Mouse (Mus musculus) urinary bladder, adult 18-20 months (tissue): ENCODE data around the gene Sowaha.
A peak's percentile ranks its signal among the peaks of the same experiment; 100 is the strongest.

ENCODE experiments used
- DNase-seq, 2 experiments: peaks; one replicate each; pipeline ENCODE4 v3.0.0; 2022; ENCODE audit warnings: low spot score in 2 of 2, mixed read lengths in 2 of 2

The Sowaha gene

GRCm38 (mm10) chr11:53475620-53476019, 4.5 kb downstream of the Sowaha start:
- no peak for DNase-seq

GRCm38 (mm10) chr11:53472709-53473108, 7.4 kb downstream of the Sowaha start:
- no peak for DNase-seq

DNA sequence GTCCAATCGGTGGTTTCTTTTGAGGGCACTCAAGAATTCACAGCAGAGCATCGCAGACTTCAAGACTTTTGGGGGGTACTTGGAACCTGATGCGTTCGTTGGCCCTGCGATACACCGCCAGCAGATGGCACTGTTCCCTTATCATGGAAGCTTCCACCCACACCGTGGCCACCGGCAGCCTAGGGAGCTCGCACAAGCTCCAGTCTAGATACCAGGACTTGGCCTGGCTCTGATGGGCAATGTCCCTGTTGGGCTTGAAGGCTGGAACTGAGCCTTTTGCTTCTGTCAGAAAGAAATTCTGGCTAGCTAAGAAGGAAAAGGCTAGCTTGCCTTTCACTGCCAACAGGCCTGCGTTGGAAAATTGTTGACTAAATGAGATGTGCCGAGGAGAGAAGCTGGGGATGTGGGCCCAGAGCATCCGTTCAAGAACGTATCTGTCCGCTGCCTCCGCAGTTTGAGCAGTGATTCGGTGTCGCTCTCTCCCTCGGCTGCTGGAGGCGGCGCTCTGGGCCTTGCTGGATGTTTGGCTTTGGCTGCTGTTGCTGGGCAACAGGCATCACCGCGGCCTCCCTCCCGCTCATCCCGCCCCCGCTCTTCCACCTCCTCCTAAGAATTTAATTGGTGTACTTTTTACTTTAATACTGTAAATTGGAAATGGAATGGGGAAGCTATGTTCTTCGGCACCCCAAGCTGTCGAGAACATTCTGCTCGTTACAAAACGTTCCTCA, 9.9 kb downstream of the Sowaha start, which contains the start of gene Gm9837:
TSS of gene Gm9837 (minus strand) at position 512 of the 728 bp plus-strand sequence.
- DNase-seq: peak; percentile 74 to 79

DNA sequence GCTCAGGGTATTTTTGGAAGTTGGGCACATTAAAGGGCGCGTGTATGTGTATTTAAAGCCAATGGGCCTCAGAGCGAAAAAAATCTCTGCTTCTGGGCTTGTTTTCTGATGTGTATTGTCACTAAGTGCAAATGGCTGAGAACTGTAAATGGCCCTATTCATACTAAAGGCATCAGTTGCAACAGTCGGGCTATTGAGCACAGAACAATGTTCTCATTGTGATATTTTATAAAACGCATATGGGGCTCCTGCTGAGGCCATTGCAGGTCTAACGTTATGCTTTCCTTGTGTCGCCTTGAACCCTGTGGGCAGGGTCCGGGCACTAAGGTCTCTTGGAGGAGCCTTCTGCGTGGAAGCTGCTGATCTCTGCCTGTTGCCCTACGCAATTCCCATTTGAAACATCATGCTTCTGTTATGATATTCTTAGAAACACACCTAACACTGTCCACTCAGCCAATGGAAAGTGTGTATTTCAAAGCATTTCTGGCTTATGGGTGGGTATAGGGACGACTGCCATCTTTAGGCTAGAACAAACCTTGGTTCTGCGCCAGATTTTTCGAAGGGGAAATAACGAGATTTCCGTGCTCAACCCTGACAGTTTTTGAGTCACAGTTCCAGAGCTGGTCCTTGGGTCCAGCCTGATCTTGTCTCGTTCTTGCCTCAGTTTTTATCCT, 10.6 kb downstream of the Sowaha start:
- DNase-seq: no peak

GRCm38 (mm10) chr11:53466231-53466971, 13.7 kb downstream of the Sowaha start:
- no peak for DNase-seq

DNA sequence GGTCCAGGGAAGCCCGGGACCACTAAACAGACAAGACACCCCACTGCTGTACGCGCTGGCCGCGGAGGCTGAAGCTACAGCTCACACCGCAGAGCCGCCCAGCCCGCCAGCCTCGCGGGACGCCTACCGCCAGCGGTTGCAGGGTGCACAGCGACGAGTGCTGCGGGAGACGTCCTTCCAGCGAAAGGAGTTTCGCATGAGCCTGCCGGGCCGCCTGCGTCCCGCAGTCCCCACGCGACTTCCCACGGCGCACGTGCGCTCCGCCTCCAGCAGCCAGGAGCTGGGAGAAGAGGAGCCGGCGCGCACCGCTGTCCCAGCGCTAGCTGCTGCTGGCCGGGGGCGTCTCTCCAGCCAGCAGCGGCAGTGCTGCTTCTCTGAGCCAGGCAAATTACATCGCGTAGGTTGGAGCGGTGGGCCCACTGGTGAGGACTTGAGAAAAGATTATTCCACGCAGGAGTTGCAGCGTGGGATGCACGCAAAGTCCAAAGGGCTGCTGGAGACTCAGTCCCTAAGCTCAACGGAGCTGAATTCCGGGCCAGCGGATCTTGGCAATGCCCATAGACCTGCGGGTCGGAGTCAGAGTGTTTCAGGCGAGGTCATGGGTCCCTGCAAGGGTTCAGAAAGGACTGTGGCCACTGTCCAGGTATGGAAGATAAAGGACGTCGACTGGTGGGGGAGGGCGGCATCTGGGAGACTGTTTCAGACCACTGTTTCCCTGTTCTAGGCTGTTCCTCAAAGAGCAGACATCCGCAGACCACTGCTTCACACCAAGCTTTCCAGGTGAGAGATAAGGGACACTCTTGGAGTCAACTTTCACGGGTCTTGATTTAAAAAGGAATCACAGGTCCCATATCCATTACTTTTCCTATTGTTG, 16.3 kb downstream of the Sowaha start:
- no peak for DNase-seq

- DNase-seq: no peak
These were observed 18.3 kb downstream of the Sowaha start for GRCm38 (mm10) chr11:53461727-53462126.

GRCm38 (mm10) chr11:53460192-53460591, 19.9 kb downstream of the Sowaha start:
- no peak for DNase-seq

- no peak for DNase-seq
These were observed 21.1 kb downstream of the Sowaha start for GRCm38 (mm10) chr11:53458996-53459395.

DNA sequence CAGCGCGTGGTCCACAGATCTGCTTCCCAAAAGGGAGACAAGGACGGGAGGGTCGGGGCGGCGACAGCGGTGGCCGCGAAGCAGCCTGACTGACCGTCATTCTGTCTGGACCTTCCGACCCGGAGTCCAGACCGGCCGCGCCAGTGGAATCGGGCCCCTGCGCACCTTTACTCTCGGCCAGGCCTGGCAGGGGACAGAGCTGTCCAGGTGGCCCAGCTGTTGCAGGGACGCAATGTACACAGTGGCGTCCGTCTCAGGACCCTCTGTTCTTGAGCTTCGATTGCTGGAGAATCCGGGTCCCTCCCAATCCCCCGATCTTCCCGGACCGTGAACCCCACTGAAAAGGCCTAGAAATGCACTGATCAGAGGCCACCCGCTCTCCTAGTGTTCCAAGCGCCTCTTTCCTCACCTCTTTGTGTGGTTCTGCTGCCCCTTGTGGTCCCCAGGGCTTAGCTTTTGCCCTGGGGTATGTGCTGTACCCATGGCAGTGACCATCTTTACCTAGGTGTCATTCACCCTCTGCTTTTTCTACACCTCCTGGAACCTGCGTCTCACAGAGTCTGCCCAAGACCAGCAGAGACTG, 22.6 kb downstream of the Sowaha start:
- no peak for DNase-seq

- DNase-seq: peak; percentile 60 to 69
These were observed 23.4 kb downstream of the Sowaha start, which contains the start of the genes Gm10447 and Shroom1 for GRCm38 (mm10) chr11:53456474-53457371. Gm10447 (minus strand) TSS chr11:53457110. Shroom1 (plus strand) TSS chr11:53457205.

DNA sequence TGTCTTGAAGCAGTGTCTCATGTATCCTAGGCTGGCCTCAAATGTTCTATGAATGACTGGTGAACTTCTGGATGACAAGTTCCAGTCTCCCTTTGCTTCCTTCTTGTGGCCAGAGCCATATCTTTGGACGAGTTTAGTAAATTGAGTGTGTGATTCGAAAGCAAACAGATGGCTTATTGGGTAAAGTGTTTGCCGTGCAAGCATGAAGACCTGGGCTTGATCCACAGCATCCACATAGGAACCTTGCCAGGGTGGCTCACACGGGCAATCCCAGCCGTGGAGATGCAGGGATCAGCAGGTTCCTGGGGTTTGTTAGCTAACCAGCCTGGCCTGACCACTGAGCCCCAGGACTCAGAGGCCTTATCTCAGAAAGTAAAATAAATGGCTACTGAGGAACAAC, 27.0 kb downstream of the Sowaha start:
- no peak for DNase-seq

DNA sequence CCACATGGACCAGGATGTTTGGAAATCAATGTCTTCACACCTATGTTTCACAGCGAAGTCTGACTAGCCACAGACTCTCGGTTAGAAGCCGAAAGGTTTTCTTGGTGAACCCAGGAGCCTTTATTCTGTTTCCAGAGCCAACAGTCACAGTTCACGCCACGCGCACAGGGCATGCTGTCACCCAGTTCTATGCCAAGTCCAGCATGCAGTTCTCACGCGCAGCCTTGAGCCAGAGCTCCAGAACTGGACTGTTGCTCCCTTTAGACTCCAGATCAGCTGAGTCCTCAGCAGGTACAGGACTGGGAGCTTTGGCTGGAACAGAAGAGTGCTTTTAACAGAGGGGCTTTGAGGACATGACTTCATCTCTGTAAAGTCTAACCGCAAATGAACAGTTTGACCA, 27.7 kb downstream of the Sowaha start:
- DNase-seq: no peak

DNA sequence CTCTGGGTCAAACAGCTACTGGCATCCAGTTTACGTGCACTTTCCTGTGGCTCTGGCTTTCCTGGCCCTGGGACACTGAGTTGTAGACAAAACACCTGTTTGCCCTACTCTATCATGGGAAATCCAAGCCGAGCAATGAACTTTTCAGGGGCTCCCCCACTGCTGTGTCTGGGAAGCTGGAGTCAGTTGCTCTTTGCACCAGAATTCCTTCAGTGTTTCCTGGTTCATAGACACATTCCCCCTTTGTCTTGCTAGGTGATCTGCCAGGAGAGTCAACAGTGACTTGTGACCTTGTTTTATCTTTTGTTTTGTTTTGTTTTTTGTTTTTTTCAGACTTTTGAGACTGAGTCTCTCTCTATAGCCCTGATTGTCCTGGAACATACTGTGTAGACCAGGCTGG, 28.7 kb downstream of the Sowaha start:
- no peak for DNase-seq

GRCm38 (mm10) chr11:53450070-53450705, 29.9 kb downstream of the Sowaha start:
- no peak for DNase-seq

GRCm38 (mm10) chr11:53448529-53448928, 31.5 kb downstream of the Sowaha start:
- no peak for DNase-seq

- no peak for DNase-seq
These were observed 32.1 kb downstream of the Sowaha start for GRCm38 (mm10) chr11:53447996-53448395.

- no peak for DNase-seq
These were observed 33.9 kb downstream of the Sowaha start for GRCm38 (mm10) chr11:53446183-53446582.

DNA sequence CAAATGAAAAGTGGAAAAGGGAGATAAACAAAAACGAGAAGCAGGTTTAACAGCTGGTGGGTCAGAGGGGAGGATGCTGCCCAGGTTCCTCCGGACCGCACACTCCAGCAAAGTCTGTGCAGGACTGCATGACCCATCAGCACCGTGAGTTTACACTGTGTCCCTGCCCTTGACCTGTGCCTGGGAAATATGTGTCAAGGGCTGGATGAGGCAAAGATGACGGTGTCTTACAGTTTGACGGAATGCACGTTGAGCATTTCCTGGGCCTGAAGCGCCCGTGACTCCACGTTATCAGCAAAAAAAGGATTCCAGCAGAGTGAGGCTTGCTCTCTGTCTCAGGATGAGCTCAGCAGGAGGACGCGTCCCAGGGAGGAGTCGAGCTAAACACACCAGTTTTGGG, 34.5 kb downstream of the Sowaha start:
- no peak for DNase-seq

DNA sequence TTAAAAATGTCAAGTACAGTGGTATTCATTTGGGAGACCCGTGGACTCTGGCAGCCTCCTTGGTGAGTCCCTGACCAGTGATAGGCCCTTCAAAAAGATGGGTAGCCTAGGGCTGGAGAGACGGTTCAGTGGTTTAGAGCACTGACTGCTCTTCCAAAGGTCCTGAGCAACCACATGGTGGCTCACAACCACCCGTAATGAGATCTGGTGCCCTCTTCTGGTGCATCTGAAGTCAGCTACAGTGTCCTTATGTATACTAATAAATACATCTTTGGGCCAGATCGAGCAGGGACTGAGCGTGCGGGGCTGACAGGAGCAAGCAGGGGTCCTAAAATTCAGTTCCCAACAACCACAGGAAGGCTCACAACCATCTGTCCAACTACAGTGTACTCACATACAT, 36.2 kb downstream of the Sowaha start:
- no peak for DNase-seq
